Mouse (Mus musculus): ENCODE results near the gene Gm49673. TPM values are rescaled to one million over a fixed set of nuclear protein-coding genes. Genes with fewer than 3 reads are reported as not detected.

Gm49673 gene
- total RNA-seq (2023) = 1.8 TPM

GRCm38 (mm10) chr17:8147439-8148316 lies at the start of gene Gm49673, which contains the start of gene Rnaset2a:
TSS of gene Gm49673 (minus strand) at chr17:8147788.
TSS of gene Rnaset2a (minus strand) at chr17:8148097.

GRCm38 (mm10) chr17:8164701-8165607 lies 17.4 kb upstream of the Gm49673 start, which contains the start of gene Fgfr1op:
TSS of gene Fgfr1op (plus strand) at chr17:8165501.

Other genes starting within 250 kb of the Gm49673 start
- 473 TPM for gene Tagap, start 221.8 kb downstream of the Gm49673 start, total RNA-seq (2023)
- gene Rsph3a, start 202.2 kb downstream of the Gm49673 start, total RNA-seq (2023) = 10.6 TPM
- gene Rnaset2a, start 309 bp upstream of the Gm49673 start, total RNA-seq (2023) = 42.3 TPM
- gene Fgfr1op, start 17.7 kb upstream of the Gm49673 start, total RNA-seq (2023) = 23.6 TPM
- gene Ccr6, start 88.3 kb upstream of the Gm49673 start, total RNA-seq (2023) = 1.9 TPM
- 41.4 TPM for gene Mpc1, start 135.1 kb upstream of the Gm49673 start, total RNA-seq (2023)
- gene Sft2d1, start 163.3 kb upstream of the Gm49673 start, total RNA-seq (2023) = 99.8 TPM
- gene Prr18, start 189.7 kb upstream of the Gm49673 start, total RNA-seq (2023) = 0.50 TPM
- gene T2, start 208.2 kb upstream of the Gm49673 start, total RNA-seq (2023) = 0.35 TPM